Mouse (Mus musculus) spleen, postnatal 14 days (tissue): ENCODE results near the gene Nr5a2.

Source experiments
- DNase-seq, 2 experiments: peaks; one replicate each; pipeline ENCODE4 v3.0.0; 2021 to 2022; ENCODE audit warnings: low spot score in 2 of 2

Gene Nr5a2

GRCm38 (mm10) chr1:136960428-136961012 is at the start of gene Nr5a2:
TSS of gene Nr5a2 (minus strand) at chr1:136960448.
- DNase-seq = no peak

- DNase-seq = no peak
Measured at GRCm38 (mm10) chr1:137008726-137009239, 48.5 kb upstream of the Nr5a2 start.

DNA sequence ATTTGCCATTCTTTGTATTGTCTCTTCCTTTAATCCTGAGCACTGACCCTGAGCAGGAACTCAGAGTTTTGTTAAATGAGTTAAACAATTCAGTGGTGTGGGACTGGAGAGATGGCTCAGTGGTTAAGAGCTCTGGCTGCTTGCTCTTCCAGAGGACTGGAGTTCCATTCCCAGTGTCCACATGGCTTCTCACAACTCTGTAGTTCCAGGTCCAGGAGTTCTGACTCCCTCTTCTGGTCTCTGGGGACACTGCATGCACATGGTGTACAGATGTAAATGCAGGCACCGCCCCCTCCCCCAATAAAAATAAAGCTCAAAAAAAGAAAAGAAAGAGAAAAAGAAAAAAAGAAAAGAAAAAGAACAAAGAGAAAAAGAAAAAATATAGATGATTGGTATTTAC is 43.6 kb upstream of the Nr5a2 start:
- no peak for DNase-seq

- DNase-seq = no peak
Measured at GRCm38 (mm10) chr1:137003144-137003543, 42.9 kb upstream of the Nr5a2 start.

DNA sequence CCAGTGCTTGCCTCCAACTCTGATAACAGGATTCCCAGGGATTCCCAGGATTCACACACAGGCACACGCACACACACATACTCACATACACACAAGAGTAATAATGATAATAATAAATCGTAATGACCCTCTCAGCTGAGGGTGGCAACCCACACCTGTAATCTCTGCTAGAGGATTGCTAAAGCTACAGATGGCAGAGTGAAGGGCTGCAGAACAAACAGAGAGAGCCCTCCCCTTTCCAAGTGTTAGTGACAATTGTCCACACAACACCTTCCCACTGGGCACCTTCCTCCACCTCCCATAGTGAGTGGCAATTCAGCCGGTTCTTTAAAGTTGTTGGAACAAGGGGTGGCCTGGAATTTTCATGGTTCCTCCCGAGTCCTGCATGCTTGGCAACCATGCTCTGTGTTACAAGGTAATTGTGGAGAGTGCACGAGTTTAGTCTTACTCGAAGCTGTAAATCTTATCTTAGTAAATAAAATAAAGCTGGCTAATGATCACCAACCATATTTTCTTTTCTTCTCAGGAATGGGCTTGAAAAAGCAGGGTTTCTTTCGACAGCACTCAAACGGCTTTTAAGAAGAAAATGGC is 31.6 kb upstream of the Nr5a2 start:
- no peak for DNase-seq

DNA sequence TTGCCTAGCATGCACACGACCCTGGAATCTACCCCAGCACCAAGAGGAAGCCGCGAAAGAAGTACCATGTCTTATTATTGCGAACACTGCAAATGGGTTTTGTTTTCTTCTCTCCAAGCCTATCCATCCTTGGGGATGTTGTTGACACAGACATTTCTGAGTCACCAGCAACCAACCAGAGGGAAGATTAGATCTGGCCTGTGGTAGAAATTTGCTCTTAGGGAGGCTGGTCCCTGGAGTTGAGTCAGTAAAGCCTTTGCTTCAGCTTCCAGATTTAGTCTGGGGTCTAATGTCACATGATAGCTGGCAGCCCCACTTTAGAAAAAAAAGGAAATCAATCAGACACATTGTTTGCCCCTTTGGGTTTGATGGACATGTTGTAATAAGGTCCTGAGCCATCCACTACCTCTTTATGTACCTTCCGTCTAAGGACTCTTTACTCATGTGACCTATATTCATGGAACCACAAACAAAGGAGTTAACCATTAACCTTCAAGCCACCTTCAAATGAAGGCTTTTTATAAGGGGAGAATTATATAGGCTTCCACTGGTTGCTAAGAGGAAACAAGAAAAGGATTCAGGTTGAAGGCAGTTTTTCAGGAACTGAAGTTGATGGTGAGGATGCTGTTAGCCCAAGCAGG is 20.1 kb upstream of the Nr5a2 start:
- DNase-seq = no peak

GRCm38 (mm10) chr1:136977867-136978266 is 17.6 kb upstream of the Nr5a2 start:
- no peak for DNase-seq

DNA sequence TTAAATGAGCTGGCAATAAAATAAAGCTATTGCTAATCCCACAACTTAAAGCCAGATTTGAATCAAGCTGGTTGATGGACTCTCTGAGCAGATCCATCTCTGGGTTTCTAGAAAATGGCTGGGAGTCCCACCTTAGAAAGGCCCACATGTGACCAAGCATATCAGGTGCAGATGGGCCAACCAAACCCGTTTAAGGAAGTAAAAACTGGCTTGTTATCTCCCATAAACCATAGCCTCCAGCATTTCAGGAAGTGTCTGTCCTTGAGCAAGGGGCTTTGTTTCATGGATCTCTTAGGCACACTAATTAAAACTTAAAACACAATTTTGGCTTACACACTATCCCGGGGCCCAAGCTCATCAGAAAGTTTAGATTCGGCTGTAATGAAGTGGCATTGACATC is 13.8 kb upstream of the Nr5a2 start:
- no peak for DNase-seq

DNA sequence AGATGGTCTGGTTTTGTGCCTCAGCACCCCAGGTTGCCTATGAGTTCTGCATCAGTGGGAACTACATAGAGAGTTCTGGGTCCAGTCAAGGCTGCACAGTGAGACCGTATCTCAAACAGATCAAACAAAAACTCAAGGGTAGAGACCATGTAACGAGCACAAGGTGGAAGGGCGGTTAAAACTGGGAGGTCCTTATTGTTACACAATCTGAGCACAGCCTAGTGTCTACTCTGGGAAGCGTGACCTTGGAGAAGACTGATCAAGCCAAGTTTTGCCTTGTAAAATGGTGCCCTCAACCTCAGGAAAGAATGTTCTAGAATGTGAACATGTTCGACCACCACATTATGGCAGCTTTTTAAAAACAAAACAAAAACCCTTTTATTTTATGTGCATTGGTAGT is 12.8 kb upstream of the Nr5a2 start:
- DNase-seq = no peak

- DNase-seq = no peak
Measured at GRCm38 (mm10) chr1:136970995-136971394, 10.7 kb upstream of the Nr5a2 start.

DNA sequence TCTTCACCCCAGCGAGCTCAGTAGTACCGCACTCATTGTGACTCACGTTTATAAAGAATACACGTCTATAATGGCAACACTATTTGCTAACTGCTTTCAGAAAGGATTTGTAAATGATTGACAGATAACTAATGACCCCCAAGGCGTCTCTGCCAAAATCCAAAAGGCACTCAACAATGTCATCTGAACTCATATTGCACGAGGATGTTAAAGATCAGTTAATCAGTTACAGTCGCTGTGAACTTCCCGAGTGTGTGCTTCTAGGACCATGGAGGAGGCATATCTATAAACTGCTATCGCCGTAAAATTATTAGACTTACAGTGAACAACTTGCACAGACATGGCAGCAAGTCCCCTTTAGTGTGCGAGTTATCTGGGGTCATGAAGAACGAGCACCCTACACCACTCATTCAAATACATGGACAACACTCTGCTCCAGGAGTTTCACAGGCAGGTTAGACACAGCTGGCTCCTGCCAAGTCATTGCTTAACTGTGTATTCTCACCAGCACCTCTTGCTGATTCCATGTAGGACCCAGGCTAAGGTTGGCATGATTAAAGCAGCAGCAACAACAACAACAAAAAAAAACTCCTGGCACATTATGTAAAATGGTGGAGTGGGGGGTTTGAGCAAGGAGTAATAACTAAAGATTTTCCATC is 6.6 kb upstream of the Nr5a2 start:
- DNase-seq = no peak

DNA sequence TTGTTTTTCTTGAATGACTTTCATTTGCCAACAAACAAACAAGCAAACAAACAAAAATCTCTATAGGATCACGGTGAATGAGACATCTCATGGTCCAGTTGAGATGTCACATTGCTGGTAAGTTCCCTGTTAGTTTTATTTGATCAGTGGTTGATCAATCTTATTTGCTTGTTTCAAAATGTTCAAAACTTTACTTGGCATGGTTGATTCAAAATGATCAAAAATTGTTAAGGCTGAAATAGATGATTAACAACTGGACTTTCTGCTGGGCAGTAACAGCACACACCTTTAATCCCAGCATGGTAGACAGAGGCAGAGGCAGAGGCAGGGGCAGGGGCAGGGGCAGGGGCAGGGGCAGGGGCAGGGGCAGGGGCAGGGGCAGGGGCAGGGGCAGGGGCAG is 757 bp downstream of the Nr5a2 start:
- no peak for DNase-seq

DNA sequence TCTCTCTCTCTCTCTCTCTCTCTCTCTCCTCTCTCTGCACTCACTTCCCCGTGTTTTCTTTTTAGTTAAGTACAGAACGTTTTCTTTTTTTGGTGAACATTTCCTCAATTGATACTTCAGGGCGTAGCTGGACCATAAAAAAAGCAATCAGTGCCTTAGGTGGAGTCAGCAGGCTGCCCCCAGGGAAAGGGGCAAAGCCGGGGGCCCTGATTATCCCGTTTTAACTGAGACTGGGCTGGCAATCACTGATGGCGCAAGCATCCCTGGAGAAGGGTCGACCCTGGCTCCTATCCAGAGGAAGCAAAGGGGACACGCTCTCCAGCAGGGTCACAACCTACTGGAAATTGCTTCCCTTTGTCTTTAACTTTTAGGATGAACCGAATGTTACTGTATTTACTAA is 1.6 kb downstream of the Nr5a2 start:
- DNase-seq = no peak

- no peak for DNase-seq
Measured at GRCm38 (mm10) chr1:136958185-136958584, 2.1 kb downstream of the Nr5a2 start.

GRCm38 (mm10) chr1:136957696-136958095 is 2.6 kb downstream of the Nr5a2 start:
- no peak for DNase-seq

DNA sequence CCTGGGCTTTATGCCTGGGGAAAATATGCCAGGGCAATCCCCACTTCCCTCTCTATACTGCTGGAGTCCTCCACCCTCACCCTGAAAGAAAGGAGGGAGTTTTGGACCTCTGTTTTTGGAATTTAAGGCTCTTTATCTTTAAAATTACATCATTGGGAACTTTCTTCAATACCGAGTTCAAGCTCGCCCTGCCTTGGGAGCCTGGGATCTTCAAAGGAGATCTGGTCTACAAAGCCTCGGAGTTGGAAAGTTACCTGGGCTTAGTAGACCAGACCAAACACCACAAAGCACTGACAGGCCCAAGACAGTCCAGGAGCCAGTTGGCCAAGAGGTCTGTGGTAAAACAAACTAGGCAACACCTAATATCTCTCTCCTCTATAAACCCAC is 6.1 kb downstream of the Nr5a2 start:
- no peak for DNase-seq

- no peak for DNase-seq
Measured at GRCm38 (mm10) chr1:136953444-136954107, 6.7 kb downstream of the Nr5a2 start.

DNA sequence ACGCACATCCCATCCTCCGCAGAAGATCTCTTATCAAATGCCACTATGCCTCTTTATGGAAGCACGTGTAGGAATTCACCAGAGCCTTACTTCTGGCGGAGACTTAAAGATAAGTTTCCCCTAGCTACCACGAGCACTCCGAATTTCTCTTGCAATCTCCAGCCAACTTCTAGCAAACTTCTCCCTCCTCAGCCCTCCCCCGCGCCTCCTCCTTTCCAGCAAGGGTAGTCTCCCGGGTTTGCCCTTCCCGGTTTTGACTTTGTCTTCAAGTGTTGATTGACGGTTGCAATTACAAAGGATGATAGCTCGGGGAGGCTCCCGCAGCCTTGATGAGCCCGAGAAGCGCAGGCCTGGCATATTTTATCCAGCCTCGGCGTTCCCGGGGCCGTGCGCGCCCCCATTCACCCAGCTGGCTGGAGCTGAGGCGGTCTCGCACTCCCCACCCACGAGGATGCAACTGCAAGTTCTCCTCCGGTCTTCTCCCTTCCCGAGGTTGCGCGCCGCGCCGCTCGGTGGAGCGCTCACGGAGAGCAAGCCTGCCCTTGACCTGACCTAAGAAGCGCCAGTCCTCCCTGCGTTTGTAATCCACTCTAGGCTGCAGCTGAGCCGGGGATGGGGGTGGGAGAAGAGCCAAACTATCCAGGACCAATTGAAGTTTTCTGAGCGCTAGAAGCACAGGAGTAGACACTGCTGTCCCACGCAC is 7.5 kb downstream of the Nr5a2 start:
- no peak for DNase-seq

GRCm38 (mm10) chr1:136951946-136952531 is 8.2 kb downstream of the Nr5a2 start:
- DNase-seq = no peak

- DNase-seq = no peak
Measured at GRCm38 (mm10) chr1:136951155-136951650, 9.0 kb downstream of the Nr5a2 start.

- no peak for DNase-seq
Measured at GRCm38 (mm10) chr1:136949323-136949741, 10.9 kb downstream of the Nr5a2 start.
